Mouse (Mus musculus) gastrocnemius, postnatal 14 days (tissue): ENCODE measurements around the gene Dgke. TPM values are rescaled to one million over a fixed set of nuclear protein-coding genes. Genes with fewer than 3 reads are reported as not detected.
A peak's percentile ranks its signal among the peaks of the same experiment; 100 is the strongest.
"Not testable (repeated sequence)": the region's sequence is repeated elsewhere in the genome, so short reads cannot be mapped to it uniquely, and the experiment has no call there.

Source experiments
- DNase-seq: peaks from one replicate; pipeline ENCODE4 v3.0.0; 2021; ENCODE audit warnings: mixed read lengths
- intact Hi-C: fragments of 180-260 bp; cut with DNase I; formaldehyde crosslinking; loops from one replicate; pipeline ENCODE4 v1.15.1; 2025; ENCODE audit warnings: low total_unique reads
- total RNA-seq, 2 experiments: library from RNA; stranded (reverse); gene quantifications; 2 replicates each; pipeline ENCODE4 v1.2.3; 2021

Gene Dgke
- total RNA-seq, 2 experiments from 2014 or later, result 3.9 to 4.3 TPM

GRCm38 (mm10) chr11:89012241-89012640 lies 54.4 kb downstream of the Dgke start:
- intact Hi-C loops, result no loop called here
- DNase-seq, result no peak

DNA sequence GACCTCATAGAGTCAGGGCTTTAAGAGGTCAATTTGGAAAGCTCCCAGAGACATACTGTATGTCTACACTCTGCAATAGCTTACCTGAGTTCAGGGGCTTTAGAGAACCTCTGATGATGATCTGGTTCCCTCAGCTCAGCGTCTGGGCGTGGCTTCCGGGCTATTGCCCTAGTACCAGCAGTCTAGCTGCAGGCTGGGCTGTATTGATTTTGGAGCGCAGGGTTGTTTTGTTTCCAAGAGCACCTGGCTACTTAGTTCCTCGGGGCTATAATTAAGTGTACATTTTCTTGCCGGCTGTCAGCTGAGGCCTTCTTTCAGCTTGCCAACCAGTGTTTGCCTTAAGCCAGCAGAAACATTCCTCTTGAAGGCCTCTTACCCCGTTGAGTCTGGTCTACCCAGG lies 57.2 kb downstream of the Dgke start:
- intact Hi-C loops, result no loop called here
- no peak for DNase-seq

DNA sequence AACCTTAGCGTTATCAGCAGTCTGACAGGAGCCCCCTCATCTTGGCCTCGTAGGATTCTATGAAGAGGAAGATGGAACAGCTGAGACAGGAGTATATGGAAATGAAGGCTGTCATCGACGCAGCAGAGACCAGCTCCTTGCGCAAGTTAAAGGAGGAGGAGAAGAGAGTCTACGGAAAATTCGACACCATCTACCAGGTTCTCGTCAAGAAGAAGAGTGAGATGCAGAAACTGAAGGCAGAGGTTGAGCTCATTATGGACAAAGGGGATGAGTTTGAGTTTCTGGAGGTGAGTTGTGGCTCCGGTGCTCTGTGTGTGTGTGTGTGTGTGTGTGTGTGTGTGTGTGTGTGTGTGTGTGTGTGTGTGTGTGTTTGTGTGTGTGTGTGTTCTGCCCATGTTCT lies 57.6 kb downstream of the Dgke start:
- intact Hi-C loops, result no loop called here
- DNase-seq, result no peak

DNA sequence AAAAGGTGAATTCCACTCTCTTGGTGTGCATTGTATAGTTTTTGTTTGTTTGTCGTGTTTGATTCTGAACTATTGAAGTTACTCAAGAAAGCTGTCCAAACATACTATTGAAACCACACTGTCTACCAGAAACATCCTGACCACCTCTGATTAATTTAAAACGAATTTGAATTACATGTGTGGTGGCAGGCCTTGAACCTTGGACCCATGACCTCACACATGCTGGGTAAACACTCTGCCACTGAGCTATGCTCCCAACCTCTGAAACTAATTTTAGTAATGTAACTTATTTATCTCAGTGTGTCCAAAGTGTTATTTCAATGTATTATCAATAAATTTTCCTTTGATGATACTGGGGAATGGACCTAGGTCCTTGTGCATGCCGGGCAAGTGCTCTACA lies 59.1 kb downstream of the Dgke start:
- no peak for DNase-seq
- intact Hi-C loops, result no loop called here

- intact Hi-C loops, result no loop called here
These were observed 60.2 kb downstream of the Dgke start for GRCm38 (mm10) chr11:89006404-89006803.

DNA sequence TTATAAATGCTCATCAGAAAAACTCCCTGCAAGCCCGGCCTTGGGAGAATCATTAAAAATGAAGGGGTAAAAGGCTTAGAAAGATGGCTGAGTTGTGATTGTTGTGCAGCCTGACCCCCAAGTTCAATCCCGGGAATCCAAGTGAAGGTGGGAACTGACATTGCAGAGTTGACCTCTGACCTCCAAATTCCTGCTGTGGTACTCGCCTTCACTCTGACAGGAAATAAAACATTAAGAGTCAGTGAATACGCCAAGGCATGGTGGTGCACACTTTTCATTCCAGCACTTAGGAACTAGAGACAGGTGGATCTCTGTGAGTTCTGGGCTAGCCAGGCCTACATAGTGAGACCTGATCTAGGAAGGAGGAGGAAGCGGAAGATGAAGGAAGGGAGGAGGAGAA lies 61.2 kb downstream of the Dgke start:
- DNase-seq, result no peak
- intact Hi-C loops, result no loop called here

More at GRCm38 (mm10) chr11:89006404-89006803, 60.2 kb downstream of the Dgke start:
- no peak for DNase-seq

DNA sequence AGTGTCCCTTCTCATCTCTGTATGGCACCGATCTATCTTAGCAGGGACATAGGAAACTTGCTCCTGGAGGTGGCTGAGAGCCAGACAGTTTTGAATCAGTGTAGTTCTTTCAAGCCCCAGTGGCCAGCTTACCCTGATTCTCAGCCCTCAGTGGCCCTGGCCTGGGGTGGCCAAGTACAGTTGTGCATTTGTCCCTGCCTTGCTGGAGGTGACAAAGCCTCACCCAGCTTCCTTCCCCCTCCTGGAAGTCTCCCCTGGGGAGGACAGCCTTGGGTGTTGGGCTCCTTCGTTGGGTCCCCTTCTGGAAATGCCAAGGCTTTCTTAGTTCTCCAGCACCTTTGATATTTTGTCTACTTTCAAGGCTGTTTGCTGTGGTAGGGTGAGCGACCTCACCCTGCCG lies 62.9 kb downstream of the Dgke start:
- intact Hi-C loops, result no loop called here
- no peak for DNase-seq

GRCm38 (mm10) chr11:89003078-89003477 lies 63.6 kb downstream of the Dgke start:
- no peak for DNase-seq
- intact Hi-C loops, result no loop called here

GRCm38 (mm10) chr11:89002621-89003020 lies 64.0 kb downstream of the Dgke start:
- intact Hi-C loops, result no loop called here

GRCm38 (mm10) chr11:89002068-89002467 lies 64.6 kb downstream of the Dgke start:
- no peak for DNase-seq
- intact Hi-C loops, result no loop called here

More at GRCm38 (mm10) chr11:89002621-89003020, 64.0 kb downstream of the Dgke start:
- no peak for DNase-seq

DNA sequence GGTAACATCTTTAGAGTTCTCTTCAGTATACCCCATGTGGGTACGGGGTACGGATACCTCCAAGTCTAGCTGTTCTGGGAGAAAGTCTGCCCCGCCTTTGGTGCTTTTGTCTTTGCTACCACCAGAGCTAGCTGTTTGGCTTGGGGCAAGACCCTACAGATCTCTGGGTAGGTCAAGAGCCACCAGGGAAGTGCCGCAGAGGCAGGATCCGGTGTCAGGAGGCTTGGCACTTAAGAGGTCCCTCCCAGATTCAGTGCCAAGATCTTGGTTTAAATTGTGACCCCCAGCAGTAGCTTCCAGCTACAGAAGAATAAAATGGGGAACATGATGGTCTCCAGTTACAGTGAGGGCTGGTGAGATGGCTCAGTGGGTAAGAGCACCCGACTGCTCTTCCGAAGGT lies 65.1 kb downstream of the Dgke start:
- no peak for DNase-seq
- intact Hi-C loops, result no loop called here

- intact Hi-C loops, result no loop called here
- DNase-seq, result no peak
These were observed 66.2 kb downstream of the Dgke start for GRCm38 (mm10) chr11:89000527-89000819.

- intact Hi-C loops, result no loop called here
- no peak for DNase-seq
These were observed 66.7 kb downstream of the Dgke start for GRCm38 (mm10) chr11:88999723-89000526.

GRCm38 (mm10) chr11:88998974-88999722 lies 67.5 kb downstream of the Dgke start, which contains the start of gene Trim25:
Gene Trim25, plus strand, starts transcription at chr11:88999376.
- intact Hi-C loops, result no loop called here
- peak; percentile 93 for DNase-seq

- intact Hi-C loops, result no loop called here
- no peak for DNase-seq
These were observed 68.2 kb downstream of the Dgke start for GRCm38 (mm10) chr11:88998406-88998805.

DNA sequence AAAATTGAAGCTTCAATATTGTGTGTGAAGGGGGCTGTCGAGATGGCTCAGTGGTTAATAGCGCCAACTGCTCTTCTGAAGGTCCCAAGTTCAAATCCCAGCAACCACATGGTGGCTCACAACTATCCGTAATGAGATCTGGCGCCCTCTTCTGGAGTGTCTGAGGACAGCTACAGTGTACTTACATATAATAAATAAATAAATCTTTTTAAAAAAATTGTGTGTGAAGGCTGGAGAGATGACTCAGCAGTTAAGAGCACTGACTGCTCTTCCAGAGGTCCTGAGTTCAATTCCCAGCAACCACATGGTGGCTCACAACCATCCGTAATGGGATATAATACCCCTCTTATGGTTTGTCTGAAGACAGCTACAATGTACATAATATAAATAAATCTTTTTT lies 69.3 kb downstream of the Dgke start:
- intact Hi-C loops, DNase-seq: not testable (repeated sequence)

GRCm38 (mm10) chr11:88996427-88996826 lies 70.2 kb downstream of the Dgke start:
- DNase-seq, result no peak
- intact Hi-C loops, result no loop called here

DNA sequence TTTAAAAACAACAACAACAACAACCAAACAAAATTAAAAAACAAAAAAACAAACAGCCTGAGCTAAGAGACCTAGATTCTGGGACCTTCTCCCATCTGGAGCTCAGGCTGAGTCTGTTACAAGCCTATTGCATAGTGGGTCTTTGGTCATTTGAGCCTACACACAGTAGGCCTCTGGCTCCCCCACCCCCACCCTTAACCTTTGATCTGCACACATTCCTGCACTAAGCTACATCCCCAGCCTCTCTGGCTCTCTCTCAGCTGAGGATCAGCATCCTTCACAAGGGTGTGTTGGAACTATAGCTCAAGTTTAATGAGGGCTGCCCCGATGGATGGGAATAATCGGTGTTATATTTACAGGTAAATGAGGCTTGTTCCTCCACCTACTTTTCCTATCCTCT lies 71.0 kb downstream of the Dgke start:
- DNase-seq, result no peak
- intact Hi-C loops, result no loop called here

GRCm38 (mm10) chr11:88994492-88994891 lies 72.2 kb downstream of the Dgke start:
- DNase-seq, result no peak
- intact Hi-C loops, result no loop called here

DNA sequence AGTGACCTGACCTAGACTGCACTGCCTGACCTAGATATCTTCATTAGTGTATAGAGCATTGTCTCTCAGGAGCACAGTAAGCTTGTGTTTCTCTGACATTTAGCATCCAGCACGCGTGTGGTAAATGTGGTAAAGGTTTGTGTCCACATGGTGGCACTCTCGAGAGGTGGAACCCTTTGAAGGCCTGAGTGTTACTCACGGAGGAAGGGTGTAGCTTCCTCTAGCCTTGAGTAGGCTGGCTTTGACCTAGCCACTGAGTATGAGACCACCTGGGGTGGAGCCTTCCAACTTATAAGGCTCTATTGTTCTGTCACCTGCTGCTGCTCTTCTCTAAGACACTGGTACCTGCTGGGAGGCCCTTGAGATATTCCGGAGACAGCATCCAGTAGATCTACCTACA lies 73.0 kb downstream of the Dgke start:
- intact Hi-C loops, result no loop called here
- DNase-seq, result peak; percentile 37

DNA sequence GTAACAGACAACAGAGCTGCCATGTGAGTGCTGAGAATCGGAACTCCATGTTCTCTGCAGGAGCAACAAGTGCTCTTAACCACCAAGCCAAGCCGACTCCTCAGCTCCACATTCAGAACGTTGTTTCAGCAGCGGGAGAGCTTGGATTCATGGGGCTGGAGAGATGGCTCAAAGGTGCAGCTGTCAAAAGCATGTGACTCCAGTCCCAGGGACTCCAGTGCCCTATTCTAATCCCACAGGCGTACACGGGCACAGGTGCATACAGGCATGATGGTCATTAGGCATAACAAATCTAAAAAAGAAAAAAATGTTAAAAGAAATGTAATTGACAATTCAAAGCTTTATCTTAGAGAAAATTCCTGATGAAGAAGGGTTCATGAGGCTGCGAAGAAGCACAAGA lies 73.5 kb downstream of the Dgke start:
- no peak for DNase-seq
- intact Hi-C loops, result no loop called here
